Mouse (Mus musculus) MEL (cell line): ENCODE measurements around the gene Strip1. TPM values are rescaled to one million over a fixed set of nuclear protein-coding genes. Genes with fewer than 3 reads are reported as not detected.

ENCODE experiments used
- DNase-seq: peaks from one replicate; pipeline ENCODE4 v3.0.0; 2011; ENCODE audit warnings: low read depth, low spot score
- H3K27ac ChIP-seq: 2 replicates; pipeline ENCODE4 v1.5.1; 2012; ENCODE audit warnings: low read depth, mild to moderate bottlenecking, control low read depth, low read length, moderate library complexity; ENCODE audit not compliant: control insufficient read depth
- H3K27me3 ChIP-seq, 2 experiments: fragments of 150-350 bp in 1 of 2; sonication (generic) in 1 of 2; 2 replicates each; pipeline ENCODE4 v1.6.1; 2012; ENCODE audit warnings: low read length in 2 of 2, mild to moderate bottlenecking in 2 of 2, improper control_type of control experiment in 1 of 2, moderate library complexity in 1 of 2; ENCODE audit not compliant: insufficient read depth in 2 of 2, control insufficient read depth in 1 of 2
- H3K36me3 ChIP-seq, 2 experiments: 2 replicates each; pipeline ENCODE4 v1.6.1; 2012 to 2014; ENCODE audit warnings: low read length in 2 of 2, improper control_type of control experiment in 1 of 2, inconsistent platforms in 1 of 2, mild to moderate bottlenecking in 1 of 2; ENCODE audit not compliant: insufficient read depth in 2 of 2, control insufficient read depth in 1 of 2
- H3K4me1 ChIP-seq, 2 experiments: fragments of 150-350 bp in 1 of 2; sonication (generic) in 1 of 2; 2 replicates each; pipeline ENCODE4 v1.6.1; 2012; ENCODE audit warnings: low read length in 2 of 2, improper control_type of control experiment in 1 of 2, mild to moderate bottlenecking in 1 of 2; ENCODE audit not compliant: insufficient read depth in 2 of 2, control insufficient read depth in 1 of 2
- H3K4me3 ChIP-seq, 2 experiments: fragments of 150-350 bp in 1 of 2; sonication (generic) in 1 of 2; 2 replicates each; pipeline ENCODE4 v1.5.1; 2012; ENCODE audit warnings: low read depth in 2 of 2, low read length in 2 of 2, mild to moderate bottlenecking in 2 of 2, moderate library complexity in 2 of 2, control low read depth in 1 of 2, improper control_type of control experiment in 1 of 2; ENCODE audit not compliant: control insufficient read depth in 1 of 2, insufficient read depth in 1 of 2
- H3K79me2 ChIP-seq: 2 replicates; pipeline ENCODE4 v1.6.1; 2012; ENCODE audit warnings: mild to moderate bottlenecking, low read length, moderate library complexity; ENCODE audit not compliant: control insufficient read depth, poor library complexity, insufficient read depth
- H3K9ac ChIP-seq: 2 replicates; pipeline ENCODE4 v1.6.1; 2012; ENCODE audit warnings: low read depth, mild to moderate bottlenecking, control low read depth, low read length, moderate library complexity; ENCODE audit not compliant: control insufficient read depth, poor library complexity, severe bottlenecking
- H3K9me3 ChIP-seq: fragments of 150-350 bp; sonication (generic); replicated peaks from 2 replicates; pipeline ENCODE4 v1.6.1; 2012; ENCODE audit warnings: mild to moderate bottlenecking, low read length, improper control_type of control experiment, moderate library complexity; ENCODE audit not compliant: insufficient read depth
- BHLHE40 ChIP-seq: IDR thresholded peaks from 2 replicates; pipeline ENCODE4 v1.6.1; 2012; ENCODE audit warnings: low read depth, mild to moderate bottlenecking, inconsistent platforms, low read length, improper control_type of control experiment, borderline replicate concordance
- CTCF ChIP-seq, 3 experiments: IDR thresholded peaks in 2 of 3; conservative IDR thresholded peaks in 1 of 3; 2 replicates each; pipeline ENCODE4 v1.5.1; 2011 to 2012; ENCODE audit warnings: low read length in 3 of 3, low read depth in 2 of 3, mild to moderate bottlenecking in 2 of 3, improper control_type of control experiment in 1 of 3, inconsistent platforms in 1 of 3, mixed read lengths in 1 of 3, moderate library complexity in 1 of 3; ENCODE audit not compliant: control insufficient read depth in 1 of 3, insufficient read depth in 1 of 3, poor library complexity in 1 of 3, severe bottlenecking in 1 of 3
- ELF1 ChIP-seq: IDR thresholded peaks from 2 replicates; pipeline ENCODE4 v1.6.1; 2014; ENCODE audit warnings: low read depth, mild to moderate bottlenecking, inconsistent platforms, low read length, improper control_type of control experiment, moderate library complexity
- EP300 ChIP-seq, 2 experiments: IDR thresholded peaks; 2 replicates each; pipeline ENCODE4 v1.6.1; 2011; ENCODE audit warnings: improper control_type of control experiment in 2 of 2, low read length in 2 of 2, low read depth in 1 of 2, mild to moderate bottlenecking in 1 of 2
- GABPA ChIP-seq: IDR thresholded peaks from 2 replicates; pipeline ENCODE4 v1.6.1; 2012; ENCODE audit warnings: low read depth, mild to moderate bottlenecking, inconsistent platforms, low read length, improper control_type of control experiment, moderate library complexity
- HCFC1 ChIP-seq: IDR thresholded peaks from 2 replicates; pipeline ENCODE4 v1.6.1; 2012; ENCODE audit warnings: low read depth, mild to moderate bottlenecking, inconsistent platforms, low read length, improper control_type of control experiment, moderate library complexity
- KAT2A ChIP-seq: conservative IDR thresholded peaks from 2 replicates; pipeline ENCODE4 v1.6.1; 2012; ENCODE audit warnings: low read depth, low read length, improper control_type of control experiment, inconsistent platforms
- MAFK ChIP-seq: IDR thresholded peaks from 2 replicates; pipeline ENCODE4 v1.6.1; 2011; ENCODE audit warnings: low read depth, mild to moderate bottlenecking, low read length, improper control_type of control experiment, borderline replicate concordance
- MAX ChIP-seq: IDR thresholded peaks from 2 replicates; pipeline ENCODE4 v1.6.1; 2011; ENCODE audit warnings: low read length, improper control_type of control experiment
- MAZ ChIP-seq: IDR thresholded peaks from 2 replicates; pipeline ENCODE4 v1.6.1; 2012; ENCODE audit warnings: low read depth, mild to moderate bottlenecking, inconsistent platforms, low read length, improper control_type of control experiment
- MYB ChIP-seq: IDR thresholded peaks from 2 replicates; pipeline ENCODE4 v1.6.1; 2011; ENCODE audit warnings: mild to moderate bottlenecking, low read depth, low read length, improper control_type of control experiment
- MYC ChIP-seq: IDR thresholded peaks from 2 replicates; pipeline ENCODE4 v1.6.1; 2011; ENCODE audit warnings: low read depth, mild to moderate bottlenecking, low read length, improper control_type of control experiment, moderate library complexity
- POLR2A ChIP-seq, 2 experiments: IDR thresholded peaks; 2 replicates each; pipeline ENCODE4 v1.6.1; 2011 to 2012; ENCODE audit warnings: low read length in 2 of 2, mild to moderate bottlenecking in 2 of 2, control low read depth in 1 of 2, improper control_type of control experiment in 1 of 2, low read depth in 1 of 2, moderate library complexity in 1 of 2; ENCODE audit not compliant: control insufficient read depth in 1 of 2, insufficient read depth in 1 of 2, poor library complexity in 1 of 2
- RAD21 ChIP-seq: IDR thresholded peaks from 2 replicates; pipeline ENCODE4 v1.6.1; 2011; ENCODE audit warnings: mild to moderate bottlenecking, low read depth, low read length, improper control_type of control experiment
- RCOR1 ChIP-seq: IDR thresholded peaks from 2 replicates; pipeline ENCODE4 v1.6.1; 2012; ENCODE audit warnings: low read depth, mild to moderate bottlenecking, inconsistent platforms, low read length, improper control_type of control experiment
- SMC3 ChIP-seq: IDR thresholded peaks from 2 replicates; pipeline ENCODE4 v1.6.1; 2011; ENCODE audit warnings: low read depth, low read length, improper control_type of control experiment
- TAL1 ChIP-seq: IDR thresholded peaks from 2 replicates; pipeline ENCODE4 v1.6.1; 2012; ENCODE audit warnings: mild to moderate bottlenecking, inconsistent platforms, low read length, moderate library complexity, mixed read lengths
- TBP ChIP-seq: IDR thresholded peaks from 2 replicates; pipeline ENCODE4 v1.8.0; 2011; ENCODE audit warnings: low read depth, low read length, improper control_type of control experiment
- USF1 ChIP-seq: IDR thresholded peaks from 2 replicates; pipeline ENCODE4 v1.6.1; 2014; ENCODE audit warnings: low read depth, mild to moderate bottlenecking, inconsistent platforms, low read length, improper control_type of control experiment, moderate library complexity
- USF2 ChIP-seq, 2 experiments: IDR thresholded peaks; 2 replicates each; pipeline ENCODE4 v1.6.1; 2011 to 2012; ENCODE audit warnings: improper control_type of control experiment in 2 of 2, low read length in 2 of 2, borderline replicate concordance in 1 of 2, inconsistent platforms in 1 of 2, low read depth in 1 of 2, mild to moderate bottlenecking in 1 of 2; ENCODE audit not compliant: insufficient read depth in 1 of 2
- ZC3H11A ChIP-seq: IDR thresholded peaks from 2 replicates; pipeline ENCODE4 v1.6.1; 2012; ENCODE audit warnings: low read depth, mild to moderate bottlenecking, inconsistent platforms, low read length, improper control_type of control experiment
- ZMIZ1 ChIP-seq: IDR thresholded peaks from 2 replicates; pipeline ENCODE4 v1.6.1; 2012; ENCODE audit warnings: low read depth, mild to moderate bottlenecking, inconsistent platforms, low read length, improper control_type of control experiment, moderate library complexity
- polyA plus RNA-seq, 2 experiments: library from polyadenylated mRNA; stranded (reverse) in 1 of 2; unstranded in 1 of 2; fragments of >175 nt in 1 of 2; fragments of >200 nt in 1 of 2; gene quantifications; 2 replicates each; pipeline versions ENCODE4 v1.2.1 to v1.2.4; 2012; ENCODE audit warnings: low replicate concordance in 2 of 2, low read depth in 1 of 2; ENCODE audit not compliant: insufficient read length in 2 of 2, insufficient read depth in 1 of 2, missing spikeins in 1 of 2
- total RNA-seq: library from RNA; depleted of rRNA; stranded (reverse); fragments of 300-350 nt; gene quantifications from 2 replicates; pipeline ENCODE4 v1.2.3, GENCODE M21; 2012

Strip1 gene
- total and polyA plus RNA-seq, 3 experiments, result 19.8 to 32.9 TPM; not detected in 1

GRCm38 (mm10) chr3:107646947-107647346, 15.5 kb upstream of the Strip1 start:
- no peaks in the 10 kb centered on the region for H3K36me3 ChIP-seq
- no peak for TF ChIP-seq SMC3
- no peak for TF ChIP-seq MYB
- no peak for TF ChIP-seq ZMIZ1
- TF ChIP-seq RAD21, result no peak
- no peak for TF ChIP-seq USF1
- TF ChIP-seq ZC3H11A, result no peak
- no peak for TF ChIP-seq POLR2A (IDR thresholded peaks at IDR 0.05; ENCODE audit: control insufficient read depth in 1 of 2, insufficient read depth in 1 of 2, low read depth in 1 of 2, low read length in 2 of 2, poor library complexity in 1 of 2)
- no peak for TF ChIP-seq TBP
- no peak for TF ChIP-seq ELF1
- TF ChIP-seq CTCF (IDR thresholded peaks at IDR 0.05 in 2 of 3, conservative IDR thresholded peaks at IDR 0.05 in 1 of 3; ENCODE audit: control insufficient read depth in 1 of 3, insufficient read depth in 1 of 3, low read depth in 2 of 3, low read length in 3 of 3, poor library complexity in 1 of 3, severe bottlenecking in 1 of 3), result no peak
- TF ChIP-seq MAX, result no peak
- TF ChIP-seq RCOR1, result no peak
- no peak for TF ChIP-seq TAL1
- TF ChIP-seq EP300 (IDR thresholded peaks at IDR 0.05; ENCODE audit: low read depth in 1 of 2, low read length in 2 of 2), result no peak
- no peak for TF ChIP-seq KAT2A
- TF ChIP-seq, all 39 proteins: peak for 0
- Histone ChIP-seq H3K27ac (no peak overlapping the region), H3K9ac (no peak overlapping the region), H3K79me2 (no peaks in the 10 kb centered on the region), H3K9me3 (no peaks in the 10 kb centered on the region), H3K27me3 (0 out of 4 replicates have a peak, but pooled peaks cover 0 to 2% of the 10 kb centered on the region in 2 experiments), H3K4me3 (no peak overlapping the region), H3K4me1 (no peaks in the 10 kb centered on the region)
- DNase-seq, result no peak

GRCm38 (mm10) chr3:107637606-107638172, 6.2 kb upstream of the Strip1 start:
- Histone ChIP-seq H3K9ac (no peak overlapping the region), H3K79me2 (no peaks in the 10 kb centered on the region), H3K27me3 (peaks cover 0 to 8% of the 10 kb centered on the region in 2 experiments; a peak in 3 of 4 replicates), H3K9me3 (no peaks in the 10 kb centered on the region), H3K27ac (no peak overlapping the region), H3K4me1 (peaks cover 0 to 3% of the 10 kb centered on the region in 2 experiments; a peak in 1 of 4 replicates), H3K4me3 (no peak overlapping the region), H3K36me3 (no peaks in the 10 kb centered on the region; a peak in 1 of 4 replicates)
- DNase-seq, result no peak
- TF ChIP-seq MAX (no peak), ZC3H11A (no peak), GABPA (no peak), HCFC1 (no peak), BHLHE40 (no peak), TAL1 (no peak), USF2 (IDR thresholded peaks at IDR 0.05; ENCODE audit: borderline replicate concordance in 1 of 2, insufficient read depth in 1 of 2, low read depth in 1 of 2, low read length in 2 of 2) (no peak), MAFK (no peak), MYC (no peak), POLR2A (IDR thresholded peaks at IDR 0.05; ENCODE audit: control insufficient read depth in 1 of 2, insufficient read depth in 1 of 2, low read depth in 1 of 2, low read length in 2 of 2, poor library complexity in 1 of 2) (no peak), MAZ (no peak)
